Mouse (Mus musculus) telencephalon, adult 2 months (tissue): ENCODE measurements at regions not wholly inside any gene's neighbourhood (a gene's known extent, or its start where the extent isn't known, plus 50 kb on each side); places are given as distances from the start of the nearest gene placed in this dataset.
A peak's percentile ranks its signal among the peaks of the same experiment; 100 is the strongest.

Experiments
- DNase-seq: peaks from one replicate; pipeline ENCODE4 v3.0.0-alpha.2; 2011; ENCODE audit warnings: low read depth, low spot score

DNA sequence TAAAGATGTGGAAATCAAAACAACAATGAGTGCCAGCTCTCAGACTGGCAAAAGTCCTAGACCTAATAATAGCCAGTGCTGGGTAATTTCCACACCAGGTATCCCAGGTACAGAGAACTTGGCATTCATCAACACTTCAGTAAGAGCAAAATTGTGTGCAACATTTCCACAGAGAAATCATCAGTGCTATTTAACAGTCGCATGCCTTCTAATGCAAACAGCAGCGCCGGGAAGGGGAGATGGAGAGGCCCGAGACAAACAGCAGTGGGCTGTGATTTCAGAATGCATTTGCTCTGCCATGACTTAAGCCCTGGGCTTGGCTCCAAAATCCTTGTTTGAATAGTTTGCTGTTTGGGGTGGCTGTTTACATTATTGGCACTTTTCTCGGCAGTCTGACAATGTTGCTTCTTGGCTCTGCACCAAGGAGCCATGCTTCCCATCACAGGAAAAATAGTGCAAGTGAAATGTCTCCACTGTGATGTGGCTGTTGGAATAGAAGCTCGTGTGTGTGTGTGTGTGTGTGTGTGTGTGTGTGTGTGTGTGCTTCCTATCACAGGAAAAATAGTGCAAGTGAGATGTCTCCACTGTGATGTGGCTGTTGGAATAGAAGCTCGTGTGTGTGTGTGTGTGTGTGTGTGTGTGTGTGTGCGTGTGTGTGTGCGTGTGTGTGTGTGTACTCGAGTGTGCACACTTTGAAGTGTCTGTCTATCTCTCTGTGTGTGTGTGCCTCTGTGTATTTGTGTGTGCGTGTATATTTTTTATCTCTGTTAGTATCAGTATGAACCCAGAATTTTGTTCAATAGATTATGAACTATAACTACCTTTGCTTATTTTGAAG, 190.1 kb upstream of the Cdyl start:
- peak; percentile 58 for DNase-seq

DNA sequence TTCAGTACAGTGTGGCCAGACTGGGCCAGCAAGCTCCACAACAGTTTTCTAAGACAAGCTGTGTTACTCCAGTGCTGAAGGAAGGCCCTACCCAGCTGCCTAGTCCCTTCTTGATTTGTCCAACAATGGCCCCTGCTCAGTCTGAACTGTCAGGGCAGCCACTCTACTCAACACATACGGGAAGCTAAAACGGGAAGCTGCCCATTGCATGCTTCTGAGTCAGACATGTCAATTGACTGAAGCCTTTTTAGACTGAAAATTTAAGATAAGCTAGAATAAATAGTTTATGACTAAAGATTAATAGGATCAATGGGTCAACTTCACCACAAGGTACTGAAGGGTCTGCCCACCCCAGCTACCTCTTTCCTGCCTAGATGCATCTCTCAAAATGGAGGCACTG, 181.4 kb upstream of the Cdyl start:
- no peak for DNase-seq

DNA sequence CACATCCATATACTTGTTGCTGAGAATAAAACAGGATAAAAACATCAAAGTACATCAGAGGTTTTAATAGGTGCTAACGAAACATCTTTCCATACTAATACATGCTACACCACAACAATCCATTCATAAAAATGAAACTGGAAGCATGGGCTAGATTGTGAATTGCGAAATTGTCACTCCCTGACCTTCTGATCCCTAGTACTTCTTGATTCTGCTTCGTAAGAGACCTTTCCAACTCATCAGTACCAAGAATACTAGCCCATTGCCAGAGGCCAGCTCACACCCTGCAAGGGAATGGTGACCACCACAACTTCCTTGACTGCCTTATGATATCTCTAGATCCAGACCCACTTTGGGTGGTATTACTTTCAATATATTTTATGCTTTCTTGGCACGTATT, 177.3 kb upstream of the Cdyl start:
- DNase-seq: no peak

DNA sequence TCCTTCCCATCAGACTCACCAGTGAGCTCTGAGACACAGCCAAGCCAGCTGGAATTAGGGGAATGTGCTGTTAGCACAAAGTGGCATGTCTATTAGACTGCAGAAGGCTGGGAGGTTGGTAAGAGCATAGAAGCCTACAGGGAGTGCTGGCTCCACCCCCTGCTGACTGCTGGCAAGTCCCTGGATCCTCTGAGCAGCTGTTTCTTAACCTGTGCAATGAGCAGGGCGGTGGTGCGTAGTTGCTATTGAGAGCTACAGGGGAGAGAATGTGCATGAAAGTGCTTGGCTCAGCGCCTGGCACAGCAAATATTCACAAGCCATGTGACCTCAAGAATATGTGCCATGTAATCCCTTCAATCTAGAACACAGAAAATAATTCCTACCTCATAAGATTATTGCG, 173.5 kb upstream of the Cdyl start:
- DNase-seq: no peak

DNA sequence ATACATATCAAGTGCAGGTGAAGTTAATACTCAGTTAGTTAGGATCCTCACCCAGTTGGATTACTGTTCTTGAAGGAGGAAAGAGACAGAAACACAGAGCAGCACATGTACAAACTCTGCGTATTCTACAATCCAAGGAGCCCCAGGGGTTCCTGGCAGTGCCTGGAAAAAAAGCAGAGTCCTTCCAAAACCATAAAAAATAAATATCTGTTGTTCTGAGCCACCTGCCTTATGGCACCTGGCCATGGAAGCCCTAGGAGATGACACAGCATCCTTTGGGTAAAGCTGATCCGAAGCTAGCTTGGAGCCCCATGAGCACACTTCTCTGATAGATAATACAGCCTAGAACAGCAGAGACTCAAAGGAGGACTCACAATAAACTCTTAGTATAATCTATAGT, 159.9 kb upstream of the Cdyl start:
- no peak for DNase-seq

DNA sequence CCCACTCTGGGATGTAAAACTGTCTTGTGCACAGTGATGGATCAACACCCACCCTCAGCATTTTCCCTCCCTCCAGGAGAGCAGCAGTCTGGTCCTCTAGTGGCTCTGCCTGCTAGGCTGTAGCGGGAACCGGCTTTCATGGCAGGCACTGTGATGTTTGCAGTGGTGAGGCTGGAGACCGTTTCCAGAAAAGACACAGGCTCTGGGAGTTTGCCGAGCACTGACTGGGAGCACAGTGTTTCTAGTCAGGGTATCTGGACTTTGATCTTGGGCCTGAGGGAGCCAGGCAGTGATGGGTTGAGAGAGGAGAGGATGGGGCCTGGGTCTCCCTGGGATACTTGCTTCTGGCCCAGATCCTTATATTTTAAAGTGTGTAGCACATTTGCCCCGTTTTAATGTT, 158.7 kb upstream of the Cdyl start:
- no peak for DNase-seq

DNA sequence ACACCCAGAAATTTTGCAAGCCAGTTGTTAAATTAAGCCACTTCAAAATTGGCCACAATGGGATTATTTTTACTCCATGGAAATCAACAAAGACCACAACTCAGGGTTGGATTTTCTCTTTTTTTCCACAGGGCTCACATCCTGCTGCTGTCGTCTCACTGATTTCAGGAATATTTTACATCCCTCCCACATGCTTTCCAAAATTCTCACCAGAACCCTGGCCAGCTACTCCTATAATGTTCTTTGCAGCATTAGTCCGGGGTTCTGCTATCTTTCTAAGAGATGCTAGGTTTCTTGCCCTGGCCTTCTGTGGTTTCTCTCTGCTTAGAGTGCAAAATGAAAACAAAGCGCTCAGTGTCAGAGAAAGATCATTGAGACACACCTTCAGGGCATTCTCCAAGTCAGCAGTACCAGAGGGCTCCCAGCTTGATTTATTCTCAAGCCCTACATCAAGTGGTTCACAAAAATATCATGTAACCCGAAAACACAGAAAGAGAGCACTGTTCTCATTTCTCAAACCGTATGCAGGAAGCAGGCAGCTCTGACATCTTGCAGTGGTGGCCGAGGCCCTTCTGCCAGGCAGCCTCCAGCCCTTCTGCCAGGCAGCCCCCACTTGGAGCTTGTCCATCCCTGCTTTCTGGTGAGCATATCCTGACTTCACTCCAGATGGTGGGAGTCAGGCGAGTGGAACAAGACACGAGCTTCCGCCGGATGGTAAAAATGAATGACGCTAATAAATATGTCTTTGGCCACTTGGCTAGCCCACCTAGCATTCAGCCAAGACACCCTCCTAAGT, 158.1 kb upstream of the Cdyl start:
- DNase-seq: peak; percentile 69

DNA sequence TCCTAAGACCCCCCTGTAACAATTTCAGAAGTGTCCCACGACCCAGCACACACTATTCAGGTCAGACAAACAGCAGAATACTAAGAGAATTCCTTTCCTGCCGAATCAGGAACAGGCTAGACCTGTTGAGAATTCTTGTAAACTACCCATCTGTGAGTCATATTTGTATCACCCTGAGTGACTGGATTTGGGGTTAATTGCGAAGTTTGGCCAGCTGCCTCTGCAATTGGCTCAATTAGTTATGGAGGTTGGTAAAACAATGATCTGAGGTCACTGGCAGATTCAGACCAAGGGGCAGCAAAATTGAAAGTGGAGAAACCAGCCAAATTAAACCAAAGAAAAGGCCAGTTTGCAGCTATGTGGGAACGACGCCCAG, 157.5 kb upstream of the Cdyl start:
- no peak for DNase-seq

DNA sequence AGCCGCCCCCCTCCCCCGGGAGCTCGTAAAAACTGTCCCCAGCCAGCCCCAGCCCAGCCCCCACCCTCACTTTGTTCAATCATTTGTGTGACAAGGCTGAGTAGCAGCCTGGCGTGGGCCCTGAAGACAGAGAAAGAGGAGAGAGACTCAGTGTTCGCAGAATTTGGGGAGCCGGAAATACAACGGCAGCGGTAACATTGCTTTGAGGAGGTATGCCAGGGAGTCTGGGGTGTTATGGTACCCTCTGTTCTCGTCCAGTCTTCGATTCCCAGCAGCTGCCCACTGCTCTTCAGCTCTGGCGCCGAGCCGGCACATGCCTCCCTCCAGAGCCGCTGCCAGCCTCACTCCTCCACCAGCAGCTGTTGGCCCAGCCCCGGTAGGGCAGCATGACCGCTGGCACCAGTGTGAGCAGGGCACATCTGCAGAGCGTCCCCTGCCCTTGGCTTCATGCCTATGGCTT, 156.2 kb upstream of the Cdyl start:
- no peak for DNase-seq

DNA sequence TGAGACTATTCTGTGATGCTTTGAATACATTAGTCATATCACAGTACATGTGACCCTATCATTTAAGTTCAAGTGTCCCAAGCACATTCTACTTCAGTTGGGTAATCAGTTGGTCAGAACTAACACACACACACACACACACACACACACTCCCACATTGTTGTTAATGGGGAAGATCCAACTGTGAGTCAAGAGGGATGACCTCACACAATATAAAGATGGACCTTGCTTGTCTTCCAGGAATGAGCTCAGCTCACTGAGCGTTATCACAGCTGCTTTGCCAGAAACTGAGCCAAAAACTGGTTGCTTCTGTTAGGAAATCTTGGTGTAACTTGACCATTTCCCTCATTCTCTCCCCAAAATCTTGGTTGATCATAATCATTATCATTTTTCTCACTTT, 152.4 kb upstream of the Cdyl start:
- no peak for DNase-seq

DNA sequence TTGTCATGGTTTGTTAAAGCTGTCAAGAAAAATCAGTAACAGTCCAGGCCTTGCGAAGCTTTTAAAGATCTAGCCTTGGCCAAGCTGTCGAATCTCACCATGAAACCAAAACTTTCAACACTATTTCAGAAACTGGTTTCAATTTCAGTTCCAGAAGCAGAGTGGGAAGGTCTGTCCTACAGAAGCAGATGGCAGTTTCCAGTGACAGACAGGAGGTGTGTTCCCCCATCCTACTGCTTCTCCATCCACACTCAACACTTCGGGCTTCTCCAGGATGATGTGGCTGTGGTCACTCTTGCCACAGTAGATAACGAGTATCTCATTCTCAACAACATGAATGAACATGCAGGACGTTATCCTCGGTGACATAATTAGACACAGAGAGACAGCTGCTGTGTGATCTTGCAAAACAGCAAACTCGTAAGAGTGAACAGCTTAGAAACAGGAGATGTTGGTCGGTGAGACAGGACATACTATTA, 147.6 kb upstream of the Cdyl start:
- DNase-seq: peak; percentile 74

DNA sequence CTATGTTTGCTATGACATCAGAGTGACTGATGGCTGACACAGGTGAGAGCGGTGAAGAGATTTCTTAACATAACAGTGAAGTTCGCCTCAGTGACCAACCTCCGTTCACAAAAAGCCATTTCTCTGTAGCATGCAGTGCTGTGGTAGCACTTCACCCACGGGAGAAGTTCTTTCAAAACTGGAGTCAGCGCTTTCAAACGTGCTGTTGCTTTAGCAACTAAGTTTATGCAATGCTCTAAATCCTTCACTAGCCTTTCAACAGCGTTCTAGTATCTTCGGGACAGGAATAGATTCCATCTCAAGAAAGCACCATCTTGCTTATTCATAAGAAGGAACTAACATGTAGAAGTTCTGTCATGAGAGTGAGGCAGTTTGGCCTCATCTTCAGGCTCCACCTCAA, 146.5 kb upstream of the Cdyl start:
- DNase-seq: peak; percentile 68

DNA sequence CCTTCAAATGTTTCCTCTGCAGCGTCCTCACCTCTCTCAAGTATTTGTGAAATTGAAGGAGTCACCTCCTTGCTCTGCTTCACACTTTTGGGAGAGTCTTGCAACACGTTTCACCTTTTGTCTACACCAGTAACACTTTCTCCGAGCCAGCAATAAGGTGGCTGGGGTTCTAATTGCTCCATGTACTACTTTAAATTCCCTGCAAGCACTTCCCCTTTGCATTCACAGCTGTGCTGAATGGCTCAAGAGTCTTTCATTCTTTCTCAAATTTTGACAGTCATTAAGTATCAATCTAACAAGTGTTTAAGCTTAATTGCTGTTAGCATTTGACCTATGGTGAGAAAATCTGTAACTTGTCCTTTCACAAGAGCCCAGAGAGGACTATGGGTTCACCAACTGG, 144.3 kb upstream of the Cdyl start:
- DNase-seq: no peak

DNA sequence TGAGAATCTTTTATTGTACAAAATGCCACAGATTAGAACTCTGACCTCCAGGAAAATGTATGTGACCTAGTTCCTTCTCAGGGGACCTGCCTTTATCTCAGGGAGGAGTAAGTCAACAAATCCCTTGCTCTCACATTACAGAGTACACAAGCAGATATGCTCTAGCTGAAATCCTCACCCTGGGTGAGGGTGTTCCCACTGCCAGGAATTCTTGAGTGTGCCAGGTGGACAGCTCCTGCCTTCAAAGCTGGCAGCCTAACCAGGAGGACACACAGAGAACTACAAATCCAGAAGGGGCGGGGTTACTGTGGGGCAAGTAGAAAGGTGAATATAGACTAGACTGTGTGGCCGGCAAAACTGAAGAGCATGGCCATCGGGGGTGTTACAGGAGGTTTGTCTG, 141.9 kb upstream of the Cdyl start:
- DNase-seq: no peak

DNA sequence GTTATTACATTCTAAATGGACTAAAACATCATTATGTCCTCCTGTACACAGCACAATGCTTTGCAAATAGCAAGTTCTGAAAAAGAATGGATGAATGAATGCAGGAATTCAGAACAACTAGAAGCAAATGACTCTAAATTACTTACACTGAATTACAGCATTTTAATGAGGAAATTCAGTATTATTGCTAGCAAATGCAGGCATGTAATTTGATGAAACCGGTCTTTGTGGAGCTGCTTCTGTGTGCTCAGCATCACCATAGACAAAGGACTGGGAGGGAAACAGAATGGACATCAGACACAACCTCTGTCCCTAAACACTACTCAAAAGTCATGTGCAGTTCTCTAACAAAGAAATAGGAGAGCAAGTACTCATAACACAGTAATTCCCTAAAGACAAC, 137.4 kb upstream of the Cdyl start:
- no peak for DNase-seq

DNA sequence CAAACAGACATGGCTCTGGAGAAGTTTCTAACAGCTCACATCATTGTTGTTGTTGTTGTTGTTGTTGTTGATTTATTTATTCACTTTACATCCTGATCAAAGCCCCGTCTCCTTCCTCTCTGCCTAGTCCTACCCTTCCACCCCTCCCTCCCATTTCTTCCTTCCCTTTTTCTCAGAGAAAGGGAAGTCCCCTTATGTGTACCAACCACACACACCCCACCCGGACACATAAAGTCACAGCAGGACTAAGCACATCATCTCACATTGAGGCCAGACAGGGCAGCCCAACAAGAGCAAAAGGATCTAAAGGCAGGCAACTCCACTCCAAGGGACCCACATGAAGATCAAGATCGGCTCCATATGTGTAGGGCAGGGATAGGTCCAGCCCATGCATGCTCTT, 130.1 kb upstream of the Cdyl start:
- DNase-seq: no peak

DNA sequence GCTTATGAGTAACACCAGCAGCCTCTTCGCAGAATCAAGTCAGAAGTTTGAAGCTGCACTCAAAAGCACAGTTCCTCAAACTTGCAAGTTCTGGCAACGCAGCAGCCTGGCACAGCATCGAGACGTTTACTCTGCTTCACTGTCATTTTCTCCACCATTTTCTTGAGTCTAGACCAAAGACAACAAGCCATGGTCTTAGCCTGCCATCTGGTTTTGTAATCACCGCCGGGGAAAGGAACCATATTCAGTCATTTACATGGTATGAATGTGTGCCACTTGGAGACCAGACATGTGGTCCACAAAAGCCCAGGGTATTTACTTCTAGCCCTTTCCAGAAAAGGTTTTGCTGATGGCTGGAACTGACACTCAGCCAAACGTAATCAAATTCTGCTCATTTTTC, 122.5 kb upstream of the Cdyl start:
- no peak for DNase-seq

DNA sequence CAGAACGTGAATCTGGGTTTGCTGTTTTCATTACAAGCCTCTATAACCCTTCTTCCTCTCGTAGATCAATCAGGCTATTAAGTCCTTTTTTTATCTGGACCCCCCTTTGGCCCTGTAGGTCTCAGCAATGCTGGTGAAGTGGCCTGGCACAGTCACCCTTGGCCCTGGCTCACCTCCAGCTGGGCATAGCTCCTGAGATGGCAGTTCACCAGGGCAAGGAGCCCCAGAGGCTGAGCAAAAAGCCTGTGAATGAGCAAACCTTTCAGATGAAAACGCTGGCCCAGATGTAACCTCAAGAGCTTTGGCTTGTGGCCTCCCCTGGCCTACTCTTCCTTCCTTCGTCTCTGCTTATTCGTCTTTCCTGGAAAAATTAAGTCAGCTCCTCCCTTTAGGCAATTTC, 121.7 kb upstream of the Cdyl start:
- DNase-seq: no peak

DNA sequence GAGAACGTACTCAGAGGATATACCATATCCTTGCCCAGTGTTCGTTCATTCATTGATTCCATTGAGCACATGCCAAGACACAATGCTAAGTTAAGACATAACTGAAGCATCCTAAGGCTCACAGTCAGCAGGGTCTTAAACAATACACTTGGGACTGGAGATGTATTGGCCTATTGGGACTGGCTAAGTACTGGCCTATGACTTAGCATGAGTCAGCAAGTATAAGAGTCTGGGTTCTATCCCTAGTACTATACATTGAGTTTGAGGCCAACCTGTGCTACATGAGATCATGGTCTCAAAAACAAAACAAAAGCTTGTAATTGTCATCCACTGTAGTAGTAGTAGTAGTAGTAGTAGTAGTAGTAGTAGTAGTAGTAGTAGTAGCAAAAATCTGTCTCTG, 119.2 kb upstream of the Cdyl start:
- no peak for DNase-seq

DNA sequence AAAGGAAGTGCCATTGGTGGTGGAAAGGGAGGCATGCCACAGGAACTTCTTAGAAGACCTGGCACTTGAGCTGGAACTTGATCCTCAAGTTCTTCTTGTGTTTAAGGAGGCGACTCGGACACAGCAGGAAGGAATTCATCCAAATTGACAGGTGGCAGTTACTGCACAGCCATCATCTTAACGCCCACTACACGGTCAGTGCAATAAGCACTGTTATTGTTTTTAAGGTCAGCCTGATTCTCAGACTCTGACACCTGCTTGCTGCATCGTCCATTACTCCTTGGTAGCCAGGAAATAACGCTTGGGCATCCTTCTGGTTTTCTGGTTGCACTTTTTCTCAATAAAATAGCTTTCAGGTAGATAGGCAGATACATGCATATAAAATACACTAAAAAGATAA, 118.6 kb upstream of the Cdyl start:
- DNase-seq: no peak

DNA sequence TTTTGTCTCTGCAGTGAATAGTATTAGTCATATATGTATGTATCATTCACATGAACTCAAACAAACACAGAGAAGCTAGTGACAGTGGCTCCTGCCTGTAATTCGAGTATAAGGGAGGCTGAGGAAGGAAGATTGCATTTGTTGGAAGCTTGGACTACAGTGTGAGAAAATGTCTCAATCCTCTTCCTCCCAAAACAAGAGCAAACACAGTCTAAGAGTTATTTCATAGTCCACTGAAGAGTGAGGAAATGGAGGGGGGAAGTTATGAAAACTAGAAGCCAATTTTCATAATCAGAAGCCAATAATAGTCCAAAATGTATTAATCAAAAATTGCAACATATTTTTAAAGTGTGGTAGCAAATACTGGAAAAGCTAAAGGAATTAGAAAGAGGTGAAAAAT, 95.6 kb upstream of the Cdyl start:
- DNase-seq: no peak

DNA sequence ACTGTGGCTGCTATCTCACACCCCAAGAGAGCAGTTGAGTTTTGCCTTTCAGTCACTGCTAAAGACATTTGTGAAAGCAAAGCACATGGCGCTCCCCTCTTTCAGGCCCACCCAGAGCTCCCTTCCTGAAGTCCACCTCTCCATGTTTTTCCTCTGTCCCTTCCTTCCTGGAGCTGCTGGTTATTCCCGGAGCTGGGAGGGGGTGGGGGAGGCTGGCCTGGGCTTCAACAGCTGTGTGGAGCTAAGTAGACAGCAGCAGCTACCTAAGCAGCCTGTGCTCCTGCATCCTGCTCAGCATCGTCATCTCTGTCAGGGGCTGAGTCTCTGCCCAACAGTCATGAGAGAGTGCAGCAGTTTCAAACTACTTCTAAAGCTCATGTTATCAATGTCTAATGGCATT, 78.0 kb upstream of the Cdyl start:
- DNase-seq: no peak

DNA sequence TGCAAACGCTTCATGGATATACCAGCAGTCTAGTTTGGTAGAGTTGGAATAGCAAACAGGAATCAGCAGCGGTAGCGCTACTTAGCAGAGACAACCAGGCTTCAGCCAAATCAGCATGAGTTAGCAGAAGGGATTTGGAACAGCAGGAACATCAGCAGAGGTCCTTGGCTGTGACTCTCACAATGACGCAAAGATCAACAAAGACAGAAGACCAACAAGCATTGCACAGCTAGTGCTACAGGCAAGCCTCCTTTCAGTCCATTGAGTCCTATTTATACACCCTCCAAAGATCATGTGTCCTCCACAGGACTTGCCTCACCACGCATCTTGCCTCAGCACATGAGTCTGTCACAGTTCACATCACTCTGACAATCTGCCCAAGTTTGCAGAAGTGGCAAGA, 61.6 kb upstream of the Cdyl start:
- no peak for DNase-seq
